Mouse (Mus musculus): Measurements from ENCODE around the gene Aurka. TPM values are rescaled to one million over a fixed set of nuclear protein-coding genes. Genes with fewer than 3 reads are reported as not detected.

Aurka gene
- total RNA-seq (2021) (under 1 TPM; 0.42 to 0.45 TPM), polyA plus RNA-seq (2012; rRNA removed) (0.53 and 1.4 TPM in 2 replicates)
- long read RNA-seq, partial matches to known transcripts = 0 of 2 reads
- long read RNA-seq, other reads (novel, unspliced or antisense) = 1 of 2 reads

GRCm38 (mm10) chr2:172370411-172371223, at the start of gene Aurka, which contains the start of gene Cstf1:
TSS of gene Aurka (minus strand) at chr2:172370535.
TSS of gene Cstf1 (plus strand) at chr2:172370681.
- no peaks in the 10 kb centered on the region for H3K36me3 ChIP-seq (ENCODE audit: control insufficient read depth, insufficient read depth, low read length)
- H3K4me3 ChIP-seq = peak within 1 kb of the TSS; percentile 82
- H3K27me3 ChIP-seq (ENCODE audit: control insufficient read depth, insufficient read depth, low read length) = no peaks in the 10 kb centered on the region
- WGBS = under 1% methylated on average over 66 of the region's 66 CpGs
- H3K9ac ChIP-seq (ENCODE audit: low read depth, low read length) = peak within 1 kb of the TSS; percentile 88
- DNase-seq = peak; percentile 95 to 97
- intact Hi-C loops (cut with DNase I) = loop anchor here (1.0 to 2.0 kb wide), 2 partner anchors 25 to 70 kb away; partner anchors contain the start of genes Fam210b and Rtf2
- TF ChIP-seq POLR2A (IDR thresholded peaks at IDR 0.05; ENCODE audit: insufficient read depth, low read depth, low read length) (peak; percentile 78), EP300 (IDR thresholded peaks at IDR 0.05; ENCODE audit: insufficient read depth, low read depth, low read length) (peak; percentile 86), CTCF (IDR thresholded peaks at IDR 0.05) (no peak)
- peaks cover 2% of the 10 kb centered on the region; the same call in 1 of the 2 replicates for H3K4me1 ChIP-seq (ENCODE audit: control insufficient read depth, insufficient read depth, low read length)
- H3K79me2 ChIP-seq (replicated peaks; ENCODE audit: control insufficient read depth, insufficient read depth, low read length) = no peaks in the 10 kb centered on the region
- peak within 1 kb of the TSS; percentile 99 for H3K27ac ChIP-seq

- no peaks in the 10 kb centered on the region for H3K36me3 ChIP-seq (ENCODE audit: control insufficient read depth, insufficient read depth, low read length)
- H3K27ac ChIP-seq = no peak overlapping the region
- no peak overlapping the region for H3K4me3 ChIP-seq
- TF ChIP-seq POLR2A (IDR thresholded peaks at IDR 0.05; ENCODE audit: insufficient read depth, low read depth, low read length) (no peak), CTCF (IDR thresholded peaks at IDR 0.05) (no peak), EP300 (IDR thresholded peaks at IDR 0.05; ENCODE audit: insufficient read depth, low read depth, low read length) (no peak)
- intact Hi-C loops (cut with DNase I) = no loop called here
- H3K79me2 ChIP-seq (replicated peaks; ENCODE audit: control insufficient read depth, insufficient read depth, low read length) = no peaks in the 10 kb centered on the region
- H3K9ac ChIP-seq (ENCODE audit: low read depth, low read length) = no peak overlapping the region
- 78% methylated on average over 5 of the region's 5 CpGs for WGBS
- H3K4me1 ChIP-seq (ENCODE audit: control insufficient read depth, insufficient read depth, low read length) = no peaks in the 10 kb centered on the region
- DNase-seq = no peak
- H3K27me3 ChIP-seq (ENCODE audit: control insufficient read depth, insufficient read depth, low read length) = no peaks in the 10 kb centered on the region
Observed at GRCm38 (mm10) chr2:172418208-172418607, 47.9 kb upstream of the Aurka start.

- H3K27ac ChIP-seq = no peak overlapping the region
- TF ChIP-seq CTCF (IDR thresholded peaks at IDR 0.05) = no peak
- no peak overlapping the region for H3K4me3 ChIP-seq
- intact Hi-C loops (cut with DNase I) = no loop called here
- no peaks in the 10 kb centered on the region for H3K36me3 ChIP-seq (ENCODE audit: control insufficient read depth, insufficient read depth, low read length)
- H3K79me2 ChIP-seq (replicated peaks; ENCODE audit: control insufficient read depth, insufficient read depth, low read length) = no peaks in the 10 kb centered on the region
- no peak overlapping the region for H3K9ac ChIP-seq (ENCODE audit: low read depth, low read length)
- H3K4me1 ChIP-seq (ENCODE audit: control insufficient read depth, insufficient read depth, low read length) = no peaks in the 10 kb centered on the region
- DNase-seq = no peak
- H3K27me3 ChIP-seq (ENCODE audit: control insufficient read depth, insufficient read depth, low read length) = no peaks in the 10 kb centered on the region
- 88% methylated on average over 5 of the region's 5 CpGs for WGBS
Observed at GRCm38 (mm10) chr2:172416876-172417275, 46.5 kb upstream of the Aurka start.

- Histone ChIP-seq H3K27me3 (ENCODE audit: control insufficient read depth, insufficient read depth, low read length) (no peaks in the 10 kb centered on the region), H3K79me2 (replicated peaks; ENCODE audit: control insufficient read depth, insufficient read depth, low read length) (no peaks in the 10 kb centered on the region), H3K9ac (ENCODE audit: low read depth, low read length) (no peak overlapping the region), H3K4me1 (ENCODE audit: control insufficient read depth, insufficient read depth, low read length) (no peaks in the 10 kb centered on the region), H3K36me3 (ENCODE audit: control insufficient read depth, insufficient read depth, low read length) (no peaks in the 10 kb centered on the region), H3K4me3 (no peak overlapping the region), H3K27ac (no peak overlapping the region)
- DNase-seq = no peak
- TF ChIP-seq CTCF (IDR thresholded peaks at IDR 0.05) (no peak), POLR2A (IDR thresholded peaks at IDR 0.05; ENCODE audit: insufficient read depth, low read depth, low read length) (no peak), EP300 (IDR thresholded peaks at IDR 0.05; ENCODE audit: insufficient read depth, low read depth, low read length) (no peak)
- intact Hi-C loops (cut with DNase I) = no loop called here
- WGBS = 64% methylated on average over 12 of the region's 12 CpGs
Observed at GRCm38 (mm10) chr2:172416218-172416617, 45.9 kb upstream of the Aurka start.

- intact Hi-C loops (cut with DNase I) = no loop called here
- Histone ChIP-seq H3K9ac (ENCODE audit: low read depth, low read length) (no peak overlapping the region), H3K27ac (no peak overlapping the region), H3K36me3 (ENCODE audit: control insufficient read depth, insufficient read depth, low read length) (no peaks in the 10 kb centered on the region), H3K79me2 (replicated peaks; ENCODE audit: control insufficient read depth, insufficient read depth, low read length) (no peaks in the 10 kb centered on the region), H3K4me1 (ENCODE audit: control insufficient read depth, insufficient read depth, low read length) (no peaks in the 10 kb centered on the region), H3K4me3 (no peak overlapping the region), H3K27me3 (ENCODE audit: control insufficient read depth, insufficient read depth, low read length) (no peaks in the 10 kb centered on the region)
- no peak for DNase-seq
- no peak for TF ChIP-seq CTCF (IDR thresholded peaks at IDR 0.05)
- TF ChIP-seq EP300 (IDR thresholded peaks at IDR 0.05; ENCODE audit: insufficient read depth, low read depth, low read length) = no peak
- no peak for TF ChIP-seq POLR2A (IDR thresholded peaks at IDR 0.05; ENCODE audit: insufficient read depth, low read depth, low read length)
- 66% methylated on average over 5 of the region's 5 CpGs for WGBS
Observed at GRCm38 (mm10) chr2:172413894-172414293, 43.6 kb upstream of the Aurka start.

- H3K79me2 ChIP-seq (replicated peaks; ENCODE audit: control insufficient read depth, insufficient read depth, low read length) = no peaks in the 10 kb centered on the region
- WGBS = 22% methylated on average over 4 of the region's 4 CpGs
- H3K27me3 ChIP-seq (ENCODE audit: control insufficient read depth, insufficient read depth, low read length) = no peaks in the 10 kb centered on the region
- H3K27ac ChIP-seq = no peak overlapping the region
- TF ChIP-seq CTCF (IDR thresholded peaks at IDR 0.05) (no peak), EP300 (IDR thresholded peaks at IDR 0.05; ENCODE audit: insufficient read depth, low read depth, low read length) (no peak), POLR2A (IDR thresholded peaks at IDR 0.05; ENCODE audit: insufficient read depth, low read depth, low read length) (no peak)
- no peaks in the 10 kb centered on the region for H3K4me1 ChIP-seq (ENCODE audit: control insufficient read depth, insufficient read depth, low read length)
- intact Hi-C loops (cut with DNase I) = no loop called here
- H3K36me3 ChIP-seq (ENCODE audit: control insufficient read depth, insufficient read depth, low read length) = no peaks in the 10 kb centered on the region
- DNase-seq = no peak
- H3K4me3 ChIP-seq = no peak overlapping the region
- H3K9ac ChIP-seq (ENCODE audit: low read depth, low read length) = no peak overlapping the region
Observed at GRCm38 (mm10) chr2:172413273-172413672, 42.9 kb upstream of the Aurka start.

Measured in heart, adult 2 months (tissue).